Mouse (Mus musculus): ENCODE data around the gene Rab15. TPM values are rescaled to one million over a fixed set of nuclear protein-coding genes. Genes with fewer than 3 reads are reported as not detected.

Rab15 gene
- total and polyA plus RNA-seq, 2 experiments from 2014 or later, result 1.1 to 1.7 TPM

DNA sequence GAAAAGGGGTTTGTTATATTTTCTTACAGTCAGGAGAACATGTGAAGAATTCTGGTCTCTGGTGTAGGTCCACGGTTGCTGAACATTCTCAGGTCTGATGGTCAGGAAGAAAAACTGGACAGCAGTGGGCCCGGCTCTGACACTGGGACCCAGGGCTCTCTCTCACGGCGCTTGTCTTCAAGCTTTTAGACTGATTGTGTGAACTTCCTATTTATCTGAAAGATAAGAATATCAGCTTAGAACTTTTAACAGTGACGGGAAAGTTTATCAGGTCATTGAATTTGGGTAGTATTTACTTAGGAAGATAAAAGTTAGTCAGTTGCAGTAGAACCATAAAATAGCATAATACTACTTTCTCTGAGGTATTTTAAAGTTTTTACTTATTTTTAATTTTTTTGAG is 45.8 kb downstream of the Rab15 start:
- no peak for DNase-seq (ENCODE audit: low spot score)

DNA sequence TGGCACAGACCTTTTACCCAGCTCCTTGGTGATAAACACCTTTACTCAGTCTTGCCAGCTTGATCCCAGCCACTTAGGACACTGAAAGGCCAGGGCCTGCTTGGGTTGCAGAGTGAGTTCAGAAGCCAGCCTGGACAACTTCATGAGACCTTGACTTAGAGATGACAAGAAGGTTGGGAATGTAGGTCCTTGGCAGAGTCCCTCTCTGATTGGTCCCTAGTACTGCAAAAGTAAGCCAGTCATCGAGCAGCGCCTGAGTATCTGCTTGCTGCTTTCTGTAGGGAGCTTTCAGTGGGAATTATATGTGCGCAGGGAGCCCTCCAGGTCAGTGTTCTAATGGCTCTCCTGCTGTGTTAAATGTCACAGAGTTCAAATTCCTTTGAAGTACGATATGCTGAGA is 47.6 kb downstream of the Rab15 start:
- Histone ChIP-seq H3K4me3 (ENCODE audit: low read depth, low read length) (no peak overlapping the region), H3K4me2 (ENCODE audit: low read depth, low read length) (no peak overlapping the region), H3K9ac (replicated peaks; ENCODE audit: low read depth, low read length) (peak overlapping the region; percentile 14; the same call in 1 of the 2 replicates), H3K9me3 (replicated peaks; ENCODE audit: control insufficient read depth, low read length) (no peaks in the 10 kb centered on the region), H3K36me3 (replicated peaks; ENCODE audit: control insufficient read depth, insufficient read depth, low read length) (peaks cover 10% of the 10 kb centered on the region), H3K27ac (ENCODE audit: low read depth) (peak overlapping the region; percentile 49; the same call in 1 of the 2 replicates), H3K27me3 (ENCODE audit: control insufficient read depth, insufficient read depth, low read length) (no peaks in the 10 kb centered on the region), H3K4me1 (ENCODE audit: control insufficient read depth, insufficient read depth) (no peaks in the 10 kb centered on the region)
- TF ChIP-seq EP300 (IDR thresholded peaks at IDR 0.05; ENCODE audit: low read depth) (no peak), CTCF (IDR thresholded peaks at IDR 0.05; ENCODE audit: low read depth) (no peak)
- no peak for DNase-seq (ENCODE audit: low spot score)
- ATAC-seq (ENCODE audit: insufficient read depth, low read depth), result peak; percentile 70
- WGBS, result 38% methylated on average over 4 of the region's 4 CpGs

More for the DNA sequence above, 45.8 kb downstream of the Rab15 start:
- H3K9ac ChIP-seq (replicated peaks; ENCODE audit: low read depth, low read length), result no peak overlapping the region
- ATAC-seq (ENCODE audit: insufficient read depth, low read depth), result no peak
- no peaks in the 10 kb centered on the region for H3K9me3 ChIP-seq (replicated peaks; ENCODE audit: control insufficient read depth, low read length)
- no peak overlapping the region for H3K4me2 ChIP-seq (ENCODE audit: low read depth, low read length)
- peaks cover 13% of the 10 kb centered on the region for H3K36me3 ChIP-seq (replicated peaks; ENCODE audit: control insufficient read depth, insufficient read depth, low read length)
- WGBS, result 51% methylated on average over 5 of the region's 5 CpGs
- H3K27ac ChIP-seq (ENCODE audit: low read depth), result no peak overlapping the region
- TF ChIP-seq EP300 (IDR thresholded peaks at IDR 0.05; ENCODE audit: low read depth) (no peak), CTCF (IDR thresholded peaks at IDR 0.05; ENCODE audit: low read depth) (no peak)
- H3K4me1 ChIP-seq (ENCODE audit: control insufficient read depth, insufficient read depth), result no peaks in the 10 kb centered on the region
- H3K4me3 ChIP-seq (ENCODE audit: low read depth, low read length), result no peak overlapping the region
- no peaks in the 10 kb centered on the region for H3K27me3 ChIP-seq (ENCODE audit: control insufficient read depth, insufficient read depth, low read length)

DNA sequence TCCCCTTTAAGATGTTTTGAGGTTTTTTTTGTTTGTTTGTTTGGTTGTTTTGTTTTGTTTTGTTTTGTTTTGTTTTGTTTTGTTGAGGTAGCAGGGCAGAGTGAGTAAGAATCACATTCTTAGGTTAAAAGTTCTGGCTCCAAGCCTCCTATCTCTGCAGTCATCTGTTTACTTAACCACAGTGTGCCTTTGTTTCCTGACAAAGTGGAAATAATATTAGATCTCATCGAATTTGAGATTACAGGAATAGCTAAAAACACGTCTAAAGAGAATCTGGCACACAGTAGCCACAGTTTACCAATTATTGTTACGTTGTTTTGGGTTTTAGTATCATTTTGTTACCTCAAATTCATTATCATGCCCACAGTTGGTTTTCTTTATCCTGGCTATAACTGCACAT is 48.1 kb downstream of the Rab15 start:
- no peak overlapping the region for H3K4me3 ChIP-seq (ENCODE audit: low read depth, low read length)
- DNase-seq (ENCODE audit: low spot score) (no peak), ATAC-seq (ENCODE audit: insufficient read depth, low read depth) (no peak)
- no peak overlapping the region for H3K4me2 ChIP-seq (ENCODE audit: low read depth, low read length)
- peak overlapping the region; percentile 49; the same call in 1 of the 2 replicates for H3K27ac ChIP-seq (ENCODE audit: low read depth)
- WGBS, result 66% methylated on average over 3 of the region's 3 CpGs
- H3K27me3 ChIP-seq (ENCODE audit: control insufficient read depth, insufficient read depth, low read length), result no peaks in the 10 kb centered on the region
- peak overlapping the region; percentile 14; the same call in 1 of the 2 replicates for H3K9ac ChIP-seq (replicated peaks; ENCODE audit: low read depth, low read length)
- no peaks in the 10 kb centered on the region for H3K4me1 ChIP-seq (ENCODE audit: control insufficient read depth, insufficient read depth)
- H3K9me3 ChIP-seq (replicated peaks; ENCODE audit: control insufficient read depth, low read length), result no peaks in the 10 kb centered on the region
- H3K36me3 ChIP-seq (replicated peaks; ENCODE audit: control insufficient read depth, insufficient read depth, low read length), result peaks cover 5% of the 10 kb centered on the region
- TF ChIP-seq EP300 (IDR thresholded peaks at IDR 0.05; ENCODE audit: low read depth) (no peak), CTCF (IDR thresholded peaks at IDR 0.05; ENCODE audit: low read depth) (no peak)

DNA sequence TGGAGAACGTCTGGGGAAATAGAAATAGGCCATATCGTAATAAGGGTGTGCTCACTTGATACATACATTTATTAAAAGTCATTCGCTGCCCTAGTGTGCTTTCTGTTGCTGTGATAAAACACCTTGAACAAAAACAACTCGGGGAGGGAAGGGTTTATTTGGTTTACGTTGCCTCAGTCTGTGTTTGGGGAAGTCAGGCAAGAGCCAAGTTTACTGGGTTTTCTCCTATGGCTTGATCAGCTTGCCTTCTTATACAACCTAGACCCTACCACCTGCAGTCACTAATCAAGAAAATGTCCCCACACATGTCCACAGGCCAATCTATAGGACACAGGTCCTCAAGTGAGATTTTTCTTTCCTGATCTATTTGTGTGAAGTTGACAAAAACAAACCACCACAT is 51.2 kb downstream of the Rab15 start:
- Histone ChIP-seq H3K27ac (ENCODE audit: low read depth) (no peak overlapping the region), H3K9me3 (replicated peaks; ENCODE audit: control insufficient read depth, low read length) (no peaks in the 10 kb centered on the region), H3K4me2 (ENCODE audit: low read depth, low read length) (no peak overlapping the region), H3K4me3 (ENCODE audit: low read depth, low read length) (no peak overlapping the region), H3K4me1 (ENCODE audit: control insufficient read depth, insufficient read depth) (peaks cover 1% of the 10 kb centered on the region; the same call in 1 of the 2 replicates), H3K27me3 (ENCODE audit: control insufficient read depth, insufficient read depth, low read length) (no peaks in the 10 kb centered on the region), H3K36me3 (replicated peaks; ENCODE audit: control insufficient read depth, insufficient read depth, low read length) (no peaks in the 10 kb centered on the region; the same call in 1 of the 2 replicates), H3K9ac (replicated peaks; ENCODE audit: low read depth, low read length) (no peak overlapping the region)
- no peak for ATAC-seq (ENCODE audit: insufficient read depth, low read depth)
- no peak for DNase-seq (ENCODE audit: low spot score)
- TF ChIP-seq CTCF (IDR thresholded peaks at IDR 0.05; ENCODE audit: low read depth) (no peak), EP300 (IDR thresholded peaks at IDR 0.05; ENCODE audit: low read depth) (no peak)
- WGBS, result 88% methylated on average over 5 of the region's 5 CpGs

DNA sequence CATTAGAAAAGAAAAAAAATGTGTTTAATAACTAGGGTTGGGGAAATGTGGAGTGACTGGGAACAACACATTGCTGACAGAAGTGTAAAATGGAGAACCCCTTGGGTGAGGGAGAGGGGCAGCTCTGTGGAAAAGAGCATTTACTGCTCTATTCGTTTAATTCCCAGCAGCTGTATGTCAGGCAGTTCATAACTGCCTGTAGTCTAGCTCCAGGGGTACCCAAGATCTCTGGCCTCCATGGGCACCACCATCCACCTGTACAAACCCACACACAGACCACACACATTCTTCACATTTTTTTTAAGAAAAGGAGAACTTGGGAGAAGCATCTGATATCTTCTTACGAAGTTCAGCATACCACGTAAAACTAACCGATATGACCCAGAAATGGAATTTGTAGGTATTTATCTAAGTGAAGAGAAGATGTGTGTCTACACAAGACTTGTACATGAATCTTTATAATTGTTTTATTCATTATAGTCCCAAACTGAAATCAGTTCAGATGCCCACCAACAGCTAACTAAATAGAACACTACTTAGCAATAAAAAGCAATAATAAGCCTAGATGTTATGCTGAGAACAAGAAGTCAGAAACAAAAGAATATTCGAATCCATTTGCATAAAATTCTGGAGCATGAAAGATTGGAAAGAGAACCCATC is 51.7 kb downstream of the Rab15 start:
- H3K27ac ChIP-seq (ENCODE audit: low read depth), result no peak overlapping the region
- H3K27me3 ChIP-seq (ENCODE audit: control insufficient read depth, insufficient read depth, low read length), result no peaks in the 10 kb centered on the region
- DNase-seq (ENCODE audit: low spot score) (no peak), ATAC-seq (ENCODE audit: insufficient read depth, low read depth) (no peak)
- H3K36me3 ChIP-seq (replicated peaks; ENCODE audit: control insufficient read depth, insufficient read depth, low read length), result no peaks in the 10 kb centered on the region; the same call in 1 of the 2 replicates
- H3K9ac ChIP-seq (replicated peaks; ENCODE audit: low read depth, low read length), result no peak overlapping the region
- no peak overlapping the region for H3K4me2 ChIP-seq (ENCODE audit: low read depth, low read length)
- H3K4me3 ChIP-seq (ENCODE audit: low read depth, low read length), result no peak overlapping the region
- no peaks in the 10 kb centered on the region for H3K9me3 ChIP-seq (replicated peaks; ENCODE audit: control insufficient read depth, low read length)
- WGBS, result 88% methylated on average over 5 of the region's 5 CpGs
- no peak for TF ChIP-seq EP300 (IDR thresholded peaks at IDR 0.05; ENCODE audit: low read depth)
- TF ChIP-seq CTCF (IDR thresholded peaks at IDR 0.05; ENCODE audit: low read depth), result no peak
- H3K4me1 ChIP-seq (ENCODE audit: control insufficient read depth, insufficient read depth), result peaks cover 7% of the 10 kb centered on the region; the same call in 1 of the 2 replicates

All from heart, postnatal 0 days (tissue).